Mouse (Mus musculus) embryonic facial prominence, embryonic 11.5 days (tissue): ENCODE measurements around the gene Card10. TPM values are rescaled to one million over a fixed set of nuclear protein-coding genes. Genes with fewer than 3 reads are reported as not detected.

Experiments
- ATAC-seq: fragments of 200-750 bp; cut with Nextera tagmentation; replicated peaks from 2 replicates; pipeline ENCODE4 v1.8.0; 2017; ENCODE audit warnings: low read depth; ENCODE audit not compliant: insufficient number of reproducible peaks, low FRiP score, low TSS enrichment
- DNase-seq: peaks from one replicate; pipeline ENCODE4 v3.0.0-alpha.2; 2015; ENCODE audit warnings: low spot score
- H3K27ac ChIP-seq: fragments of 300-500 bp; sonication (generic); replicated peaks from 2 replicates; pipeline ENCODE4 v1.5.1; 2014; ENCODE audit warnings: mild to moderate bottlenecking, low read depth, low read length, control low read depth
- H3K27me3 ChIP-seq: fragments of 300-500 bp; sonication (generic); 2 replicates; pipeline ENCODE4 v1.6.1; 2014; ENCODE audit warnings: mild to moderate bottlenecking, low read length, moderate library complexity, mixed read lengths; ENCODE audit not compliant: control insufficient read depth, insufficient read depth
- H3K36me3 ChIP-seq: fragments of 300-500 bp; sonication (generic); replicated peaks from 2 replicates; pipeline ENCODE4 v1.6.1; 2014; ENCODE audit warnings: low read depth, mild to moderate bottlenecking, low read length, moderate library complexity, mixed read lengths; ENCODE audit not compliant: control insufficient read depth, insufficient read depth
- H3K4me1 ChIP-seq: fragments of 300-500 bp; sonication (generic); 2 replicates; pipeline ENCODE4 v1.6.1; 2014; ENCODE audit warnings: low read length, mixed read lengths; ENCODE audit not compliant: control insufficient read depth, insufficient read depth
- H3K4me2 ChIP-seq: fragments of 300-500 bp; sonication (generic); 2 replicates; pipeline ENCODE4 v1.6.1; 2014; ENCODE audit warnings: low read depth, mild to moderate bottlenecking, control low read depth, low read length, moderate library complexity
- H3K4me3 ChIP-seq: fragments of 300-500 bp; sonication (generic); 2 replicates; pipeline ENCODE4 v1.5.1; 2014; ENCODE audit warnings: low read depth, low read length, control low read depth
- H3K9ac ChIP-seq: fragments of 300-500 bp; sonication (generic); replicated peaks from 2 replicates; pipeline ENCODE4 v1.6.1; 2014; ENCODE audit warnings: mild to moderate bottlenecking, control low read depth, low read length
- H3K9me3 ChIP-seq: fragments of 300-500 bp; sonication (generic); replicated peaks from 2 replicates; pipeline ENCODE4 v1.6.1; 2016; ENCODE audit warnings: mild to moderate bottlenecking, low read length, inconsistent platforms, mixed read lengths; ENCODE audit not compliant: control insufficient read depth
- WGBS: fragments of 180-500 bp; shearing (Covaris S2); extraction: QIAGEN DNeasy Blood & Tissue Kit; methylation state at CpG from one replicate; pipeline ENCODE4 v1.1.7; 2014; 5-methylcytosine and 5-hydroxymethylcytosine counted together
- polyA plus RNA-seq: library from polyadenylated mRNA; unstranded; fragments of >200 nt; fragmentation: Nextera tagmentation; extraction: Ambion mirVana; gene quantifications from 2 replicates; pipeline ENCODE4 v1.2.1, GENCODE M21; 2014

Gene Card10
- polyA plus RNA-seq, 1 experiment from 2014 or later, result 1.8 TPM

GRCm38 (mm10) chr15:78772856-78773255, 30.0 kb downstream of the Card10 start:
- Histone ChIP-seq H3K27ac (no peak overlapping the region), H3K27me3 (no peaks in the 10 kb centered on the region), H3K9ac (peak overlapping the region; percentile 34; the same call in 1 of the 2 replicates), H3K4me1 (peaks cover 8% of the 10 kb centered on the region; the same call in 1 of the 2 replicates), H3K36me3 (no peaks in the 10 kb centered on the region), H3K4me3 (peak overlapping the region; percentile 21), H3K9me3 (no peaks in the 10 kb centered on the region; the same call in 1 of the 2 replicates), H3K4me2 (peak overlapping the region; percentile 44)
- no peak for ATAC-seq
- DNase-seq, result no peak
- 36% methylated on average over 14 of the region's 14 CpGs for WGBS

GRCm38 (mm10) chr15:78772368-78772763, 30.5 kb downstream of the Card10 start:
- Histone ChIP-seq H3K27ac (no peak overlapping the region), H3K9ac (peak overlapping the region; percentile 34; the same call in 1 of the 2 replicates), H3K4me2 (peak overlapping the region; percentile 29), H3K9me3 (no peaks in the 10 kb centered on the region; the same call in 1 of the 2 replicates), H3K36me3 (no peaks in the 10 kb centered on the region), H3K27me3 (no peaks in the 10 kb centered on the region), H3K4me1 (peaks cover 8% of the 10 kb centered on the region; the same call in 1 of the 2 replicates), H3K4me3 (peak overlapping the region; percentile 21)
- no peak for ATAC-seq
- WGBS, result 56% methylated on average over 4 of the region's 4 CpGs
- DNase-seq, result no peak

- Histone ChIP-seq H3K4me1 (peaks cover 8% of the 10 kb centered on the region; the same call in 1 of the 2 replicates), H3K27me3 (no peaks in the 10 kb centered on the region), H3K4me3 (peak overlapping the region; percentile 21; the same call in 1 of the 2 replicates), H3K4me2 (peak overlapping the region; percentile 26; the same call in 1 of the 2 replicates), H3K9me3 (no peaks in the 10 kb centered on the region; the same call in 1 of the 2 replicates), H3K9ac (peak overlapping the region; percentile 41), H3K36me3 (no peaks in the 10 kb centered on the region), H3K27ac (peak overlapping the region; percentile 49)
- peak; percentile 15 for DNase-seq
- 59% methylated on average over 18 of the region's 19 CpGs for WGBS
- no peak for ATAC-seq
These were observed 31.1 kb downstream of the Card10 start for GRCm38 (mm10) chr15:78771531-78772367.

GRCm38 (mm10) chr15:78770983-78771355, 31.9 kb downstream of the Card10 start:
- no peaks in the 10 kb centered on the region for H3K27me3 ChIP-seq
- 0 out of 2 replicates have a peak overlapping the region, but pooled peaks have one; percentile 11 for H3K4me3 ChIP-seq
- H3K9ac ChIP-seq, result peak overlapping the region; percentile 41
- H3K27ac ChIP-seq, result peak overlapping the region; percentile 49
- DNase-seq (peak; percentile 53), ATAC-seq (peak; percentile 24; the same call in 1 of the 2 replicates)
- H3K4me1 ChIP-seq, result peaks cover 8% of the 10 kb centered on the region; the same call in 1 of the 2 replicates
- 0 out of 2 replicates have a peak overlapping the region, but pooled peaks have one; percentile 30 for H3K4me2 ChIP-seq
- 30% methylated on average over 5 of the region's 5 CpGs for WGBS
- no peaks in the 10 kb centered on the region; the same call in 1 of the 2 replicates for H3K9me3 ChIP-seq
- no peaks in the 10 kb centered on the region for H3K36me3 ChIP-seq

- Histone ChIP-seq H3K27me3 (no peaks in the 10 kb centered on the region), H3K36me3 (no peaks in the 10 kb centered on the region), H3K4me2 (peak overlapping the region; percentile 30), H3K9ac (peak overlapping the region; percentile 48), H3K4me1 (peaks cover 8% of the 10 kb centered on the region; the same call in 1 of the 2 replicates), H3K9me3 (no peaks in the 10 kb centered on the region; the same call in 1 of the 2 replicates), H3K4me3 (peak overlapping the region; percentile 6; the same call in 1 of the 2 replicates), H3K27ac (peak overlapping the region; percentile 75)
- DNase-seq (no peak), ATAC-seq (no peak)
- 49% methylated on average over 9 of the region's 9 CpGs for WGBS
These were observed 32.4 kb downstream of the Card10 start for GRCm38 (mm10) chr15:78770234-78770982.

- Histone ChIP-seq H3K4me2 (no peak overlapping the region), H3K4me1 (peaks cover 8% of the 10 kb centered on the region; the same call in 1 of the 2 replicates), H3K27ac (no peak overlapping the region), H3K9ac (no peak overlapping the region), H3K9me3 (no peaks in the 10 kb centered on the region; the same call in 1 of the 2 replicates), H3K36me3 (no peaks in the 10 kb centered on the region), H3K27me3 (no peaks in the 10 kb centered on the region), H3K4me3 (no peak overlapping the region)
- ATAC-seq (no peak), DNase-seq (no peak)
- 83% methylated on average over 4 of the region's 4 CpGs for WGBS
These were observed 33.8 kb downstream of the Card10 start for GRCm38 (mm10) chr15:78769064-78769463.

GRCm38 (mm10) chr15:78763704-78764103, 39.1 kb downstream of the Card10 start:
- no peaks in the 10 kb centered on the region for H3K36me3 ChIP-seq
- no peaks in the 10 kb centered on the region; the same call in 1 of the 2 replicates for H3K9me3 ChIP-seq
- H3K4me2 ChIP-seq, result no peak overlapping the region; the same call in 1 of the 2 replicates
- H3K4me1 ChIP-seq, result no peaks in the 10 kb centered on the region
- no peak overlapping the region for H3K27ac ChIP-seq
- DNase-seq (no peak), ATAC-seq (no peak; the same call in 1 of the 2 replicates)
- no peak overlapping the region for H3K9ac ChIP-seq
- no peak overlapping the region for H3K4me3 ChIP-seq
- no peaks in the 10 kb centered on the region for H3K27me3 ChIP-seq
- WGBS, result 76% methylated on average over 5 of the region's 5 CpGs
